Mouse (Mus musculus) spleen, adult 2 months (tissue): ENCODE data around the gene Tbc1d2b.

Experiments
- CTCF ChIP-seq: fragments of 200-500 bp; IDR thresholded peaks from 2 replicates; pipeline ENCODE4 v1.5.1; 2011; ENCODE audit warnings: mild to moderate bottlenecking, inconsistent platforms; ENCODE audit not compliant: insufficient read depth, insufficient read length, insufficient replicate concordance; ENCODE audit errors: extremely low read depth
- POLR2A ChIP-seq: fragments of 200-500 bp; IDR thresholded peaks from 2 replicates; pipeline ENCODE4 v1.6.1; 2011; ENCODE audit warnings: low read depth, low read length, inconsistent platforms

GRCm38 (mm10) chr9:90266926-90267325 lies 3.7 kb downstream of the Tbc1d2b start:
- TF ChIP-seq CTCF (no peak), POLR2A (no peak)
